Mouse (Mus musculus): ENCODE measurements at regions not wholly inside any gene's neighbourhood (a gene's known extent, or its start where the extent isn't known, plus 50 kb on each side); places are given as distances from the start of the nearest gene placed in this dataset.

DNA sequence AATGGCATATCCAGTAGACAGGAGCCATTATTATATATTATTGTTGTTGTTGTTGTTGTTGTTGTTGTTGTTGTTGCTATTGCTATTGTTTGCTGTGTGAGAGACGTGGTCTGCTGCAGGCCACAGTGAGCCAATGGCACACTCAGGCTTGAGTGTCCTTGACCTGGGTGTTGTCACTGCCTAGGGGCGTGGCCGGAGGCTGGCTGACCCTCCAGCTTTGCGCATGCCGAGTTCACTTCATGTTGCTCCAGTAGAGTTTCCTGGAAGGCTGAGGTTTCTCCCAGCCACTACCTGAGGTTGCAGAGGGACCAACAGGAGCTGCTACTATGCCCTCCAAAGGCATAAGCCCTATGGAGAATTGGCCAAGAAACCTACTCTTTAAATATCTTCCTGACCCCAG lies 83.1 kb upstream of the Csf3r start:
- DNase-seq, result no peak

DNA sequence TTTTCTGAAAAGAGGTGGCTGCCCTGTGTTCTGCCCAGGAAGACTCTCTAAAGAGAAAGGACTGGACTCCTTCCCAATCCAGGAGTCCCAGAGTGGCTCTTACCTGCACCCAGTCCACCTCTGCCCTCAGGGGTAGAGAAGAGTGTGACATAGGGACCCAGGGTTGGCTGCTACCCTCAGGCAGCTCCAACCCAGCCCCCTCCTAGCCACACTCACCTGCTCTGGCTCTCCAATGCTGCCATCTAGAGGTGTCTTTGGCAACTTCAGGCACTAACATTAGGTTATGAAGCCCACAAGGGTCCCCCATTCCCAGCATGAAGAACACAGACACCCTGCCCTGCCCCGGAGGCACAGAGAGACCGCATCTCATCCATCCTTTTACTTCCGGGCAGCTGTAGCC lies 82.4 kb upstream of the Csf3r start:
- no peak for DNase-seq

GRCm38 (mm10) chr4:125945062-125945461 lies 79.3 kb upstream of the Csf3r start:
- DNase-seq, result no peak

DNA sequence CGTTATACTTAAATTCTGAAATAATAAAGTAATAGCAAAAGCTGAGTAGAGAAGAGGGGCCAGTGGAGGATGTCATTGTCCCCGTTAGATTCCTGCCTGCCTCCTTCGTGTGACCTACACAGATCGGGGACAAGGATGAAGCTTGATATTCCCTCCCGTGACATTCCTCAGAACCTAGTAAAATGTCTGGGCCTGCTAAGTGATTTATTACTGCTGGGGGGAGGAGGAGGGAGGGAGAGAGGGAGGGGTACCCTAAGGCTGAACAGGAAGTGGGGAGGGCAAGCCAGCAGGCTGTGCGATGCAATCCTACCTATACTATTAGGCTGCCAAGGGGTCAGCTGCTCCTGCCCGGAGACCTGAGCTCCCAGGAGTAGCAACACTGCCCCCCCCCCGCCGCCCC lies 64.9 kb upstream of the Csf3r start:
- DNase-seq, result no peak

DNA sequence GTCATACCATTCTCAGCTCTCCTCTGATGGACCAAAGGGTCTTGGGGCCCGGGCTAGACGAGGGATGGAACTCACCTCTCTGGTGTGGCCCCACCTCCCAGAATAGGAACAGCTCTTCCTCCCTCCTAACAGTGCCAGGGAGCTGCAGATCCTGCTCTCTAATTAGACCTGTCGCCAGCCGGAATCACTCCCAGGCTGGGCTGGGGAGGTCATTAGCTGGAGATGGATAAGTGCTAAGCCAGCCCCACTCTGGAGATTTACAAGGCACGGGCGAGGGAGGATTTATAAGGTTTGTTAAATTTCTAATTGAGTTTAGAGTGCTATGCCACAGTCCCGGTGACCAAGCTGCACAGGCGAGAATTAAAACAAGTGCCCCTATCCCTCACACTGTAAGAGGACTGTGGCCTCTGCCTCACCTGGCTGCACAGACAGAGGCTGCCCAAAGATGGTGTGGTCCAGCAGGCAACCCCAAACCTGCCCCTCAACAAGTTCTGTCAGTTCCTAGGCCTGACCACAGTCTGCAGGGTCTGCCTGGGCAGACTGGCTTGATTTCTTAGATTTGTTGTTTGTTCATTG lies 63.6 kb upstream of the Csf3r start:
- DNase-seq, result no peak

- peak; percentile 54 to 61 for DNase-seq
These were observed 61.7 kb upstream of the Csf3r start for GRCm38 (mm10) chr4:125962677-125963076.
